Mouse (Mus musculus) B cell, adult 2 months (primary cell): ENCODE measurements around the gene Clip4.

Experiments
- DNase-seq, 2 experiments: peaks; one replicate each; pipeline ENCODE4 v3.0.0; 2022

Clip4 gene

GRCm38 (mm10) chr17:71795521-71796205, 27.4 kb downstream of the Clip4 start:
- DNase-seq = no peak

DNA sequence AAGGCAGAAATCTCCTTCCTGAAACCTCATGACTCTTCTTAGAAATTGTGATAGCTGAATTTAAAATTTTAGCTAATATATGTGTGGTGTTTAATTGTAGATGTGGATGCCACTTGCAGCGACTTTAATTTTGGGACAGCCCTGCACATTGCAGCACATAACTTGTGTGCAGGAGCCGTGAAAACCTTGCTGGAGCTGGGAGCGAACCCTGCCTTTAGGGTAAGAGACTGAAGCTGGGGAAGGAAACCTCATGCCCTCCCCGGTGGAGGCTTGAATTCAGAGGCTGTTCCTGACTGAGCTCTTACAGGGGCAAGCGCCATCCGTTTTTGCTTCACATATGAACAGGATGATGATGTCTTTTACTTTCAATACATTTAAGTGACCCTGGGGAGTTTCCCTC, 35.2 kb downstream of the Clip4 start:
- DNase-seq = no peak

DNA sequence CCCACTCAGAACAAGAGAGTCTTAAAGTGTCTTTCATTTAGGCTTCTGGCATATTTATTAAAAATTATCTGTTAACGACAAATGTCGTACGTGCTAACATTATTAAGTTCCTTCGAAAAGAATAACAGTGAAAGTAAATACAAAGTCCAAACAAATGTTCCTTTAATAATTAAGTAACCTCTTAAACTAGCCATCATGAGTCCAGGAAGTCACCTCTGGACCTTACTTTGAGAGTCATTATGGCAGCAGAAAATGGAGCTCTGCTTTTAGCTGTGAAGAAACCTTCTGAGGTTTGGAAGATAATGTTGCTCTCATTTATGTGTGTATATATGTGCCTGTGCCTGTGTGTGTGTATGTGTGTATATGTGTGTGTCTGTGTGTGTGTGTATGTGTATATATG, 35.6 kb downstream of the Clip4 start:
- no peak for DNase-seq

- DNase-seq = no peak
These were observed 42.8 kb downstream of the Clip4 start for GRCm38 (mm10) chr17:71811070-71811469.

DNA sequence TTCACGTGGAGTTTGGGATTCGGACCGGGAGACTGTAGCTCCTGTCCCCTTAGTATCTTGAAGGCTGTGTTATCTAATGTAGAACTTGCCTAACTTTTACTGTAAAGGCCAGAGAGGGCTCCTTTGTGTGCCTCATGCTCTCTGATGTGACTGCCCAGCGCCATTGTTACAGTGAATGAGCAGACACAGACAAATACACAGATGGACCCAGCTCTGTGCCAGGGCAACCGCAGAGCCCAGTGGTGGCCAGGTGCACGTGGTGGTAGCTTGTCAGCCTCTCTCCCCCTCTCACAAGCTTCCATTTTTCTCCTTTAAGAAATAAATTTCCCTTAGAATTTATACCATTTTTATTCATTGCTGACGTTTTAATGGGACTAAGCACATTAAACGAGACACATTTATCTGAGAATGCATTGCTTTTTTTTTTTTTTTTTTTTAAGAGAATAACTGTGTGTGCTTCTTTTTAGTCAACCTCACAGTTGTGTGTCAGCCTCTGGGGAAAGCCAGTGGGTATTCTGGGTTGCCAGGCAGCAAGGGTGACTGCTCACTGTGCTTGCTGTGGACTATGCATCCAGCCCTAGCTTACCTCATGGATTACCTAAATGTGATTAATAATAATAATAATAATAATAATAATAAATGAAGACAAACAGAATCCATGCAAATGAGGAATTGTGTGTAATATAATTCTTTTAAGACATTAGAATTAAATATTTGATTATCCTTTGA, 48.0 kb downstream of the Clip4 start:
- no peak for DNase-seq

GRCm38 (mm10) chr17:71823622-71824306, 55.5 kb downstream of the Clip4 start:
- no peak for DNase-seq

- DNase-seq = no peak
These were observed 58.3 kb downstream of the Clip4 start for GRCm38 (mm10) chr17:71826603-71827002.

DNA sequence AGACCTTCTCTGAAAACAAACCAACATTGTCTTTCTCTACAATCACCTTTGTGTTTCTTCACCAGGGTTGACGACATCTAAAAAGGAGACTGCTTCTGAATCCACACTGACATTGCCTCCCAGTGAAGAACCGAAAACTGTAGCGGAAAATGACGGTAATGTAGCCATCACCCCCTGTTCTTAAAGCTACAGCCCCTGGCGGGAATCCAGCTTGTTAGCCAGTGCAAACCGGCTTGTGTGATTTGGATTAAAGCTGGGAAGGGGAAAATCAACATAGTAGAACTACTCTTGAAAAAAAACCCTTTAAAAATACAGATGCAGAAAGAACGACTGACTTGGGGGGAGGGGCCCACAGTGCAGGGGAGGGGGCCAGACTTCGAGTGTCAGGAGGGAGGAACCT, 59.4 kb downstream of the Clip4 start:
- DNase-seq = no peak

GRCm38 (mm10) chr17:71828647-71829414, 60.6 kb downstream of the Clip4 start:
- DNase-seq = no peak

DNA sequence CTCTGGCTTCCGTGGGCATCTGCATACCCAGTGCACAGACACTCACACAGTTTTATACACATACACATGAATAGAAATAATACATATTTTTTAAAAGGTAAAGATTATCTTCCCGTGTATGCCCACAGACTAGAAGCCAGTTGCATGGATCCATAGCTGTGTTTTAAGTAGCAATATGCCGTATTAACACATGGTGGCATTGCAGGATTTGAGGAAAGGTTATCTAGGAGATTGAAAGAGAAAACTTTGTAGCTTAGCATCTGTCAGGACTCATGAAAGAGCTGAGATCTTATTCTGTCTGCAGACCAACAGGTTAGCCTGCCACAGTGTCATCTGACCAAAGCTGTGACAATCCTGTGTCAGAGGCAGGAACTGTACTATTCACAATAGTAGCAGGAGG, 63.7 kb downstream of the Clip4 start:
- no peak for DNase-seq

- DNase-seq = no peak
These were observed 93.9 kb downstream of the Clip4 start for GRCm38 (mm10) chr17:71862184-71862583.

DNA sequence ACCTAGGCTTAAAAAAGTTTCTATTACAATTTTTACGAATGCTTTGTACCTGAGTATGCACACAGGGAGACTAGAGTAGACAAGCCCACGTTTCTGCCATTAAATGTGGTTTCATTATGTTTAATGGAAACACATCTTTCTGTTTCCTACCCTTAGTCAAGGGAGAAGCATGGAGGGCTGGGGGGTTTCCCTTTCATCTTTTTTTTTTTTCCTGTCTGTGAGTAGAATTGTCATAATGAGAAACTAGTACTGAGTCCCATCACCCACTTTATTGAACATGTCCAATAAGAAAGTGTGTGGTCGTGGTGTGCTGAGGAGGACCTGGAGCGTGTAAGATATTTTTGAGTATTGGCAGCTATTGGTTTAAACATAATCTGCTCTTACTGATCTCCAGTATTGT, 94.6 kb downstream of the Clip4 start:
- DNase-seq = no peak

- no peak for DNase-seq
These were observed 95.8 kb downstream of the Clip4 start for GRCm38 (mm10) chr17:71864039-71864438.

DNA sequence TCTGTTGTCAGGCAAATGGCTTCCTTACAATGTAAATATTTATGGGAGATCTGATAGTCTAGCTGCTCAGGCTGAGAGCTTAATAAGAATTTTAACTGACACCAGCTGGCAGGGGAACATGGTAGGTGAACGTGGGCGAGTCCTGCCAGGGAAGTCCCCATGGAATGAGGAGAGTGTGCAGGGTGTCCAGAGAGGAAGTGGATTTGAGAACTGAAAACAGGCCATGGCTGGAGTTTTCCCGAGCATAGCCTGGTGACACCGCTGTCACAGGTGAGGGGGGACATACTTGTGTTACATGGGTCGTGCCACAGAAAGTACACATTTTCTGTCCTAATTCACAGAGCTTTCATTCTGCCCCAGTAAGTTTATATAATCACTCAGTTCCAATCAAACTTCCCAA, 97.2 kb downstream of the Clip4 start:
- DNase-seq = no peak

DNA sequence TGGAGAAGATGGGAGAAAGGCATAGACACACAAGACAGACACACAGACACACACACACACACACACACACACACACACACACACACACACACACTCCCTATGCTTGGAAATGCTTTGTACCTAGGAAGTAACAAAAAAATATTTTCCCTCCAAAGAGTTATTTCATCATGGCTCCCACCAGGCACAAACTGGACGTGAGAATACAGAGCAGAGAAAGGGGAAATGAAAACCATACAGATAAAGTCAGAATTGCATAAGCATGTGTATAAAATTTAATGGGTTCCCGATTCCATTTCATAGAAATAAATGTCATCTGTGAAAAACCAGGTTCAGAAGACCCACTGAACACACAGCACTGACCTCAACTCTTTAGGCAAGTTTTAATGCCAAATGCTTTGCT, 99.6 kb downstream of the Clip4 start:
- DNase-seq = no peak

DNA sequence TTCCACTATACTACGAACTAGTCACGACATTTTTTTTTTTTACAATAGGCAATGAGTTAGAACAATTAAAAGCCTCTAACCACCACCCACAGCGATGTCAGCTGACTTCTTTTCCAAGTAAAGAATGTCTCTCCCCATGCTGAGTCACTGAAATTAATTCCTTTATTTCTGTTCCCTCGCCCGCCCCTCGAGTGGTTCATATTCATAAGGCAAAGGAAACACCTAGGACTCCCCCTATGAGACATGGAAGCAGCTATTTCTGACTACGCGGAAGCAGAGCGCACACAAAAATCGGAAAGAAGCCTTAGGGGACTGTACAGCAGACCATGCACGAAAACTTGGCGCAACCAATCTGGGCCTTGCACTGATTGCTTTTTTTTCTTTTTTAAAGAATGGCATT, 100.6 kb downstream of the Clip4 start:
- DNase-seq = no peak

- no peak for DNase-seq
These were observed 101.3 kb downstream of the Clip4 start for GRCm38 (mm10) chr17:71869372-71870231.

DNA sequence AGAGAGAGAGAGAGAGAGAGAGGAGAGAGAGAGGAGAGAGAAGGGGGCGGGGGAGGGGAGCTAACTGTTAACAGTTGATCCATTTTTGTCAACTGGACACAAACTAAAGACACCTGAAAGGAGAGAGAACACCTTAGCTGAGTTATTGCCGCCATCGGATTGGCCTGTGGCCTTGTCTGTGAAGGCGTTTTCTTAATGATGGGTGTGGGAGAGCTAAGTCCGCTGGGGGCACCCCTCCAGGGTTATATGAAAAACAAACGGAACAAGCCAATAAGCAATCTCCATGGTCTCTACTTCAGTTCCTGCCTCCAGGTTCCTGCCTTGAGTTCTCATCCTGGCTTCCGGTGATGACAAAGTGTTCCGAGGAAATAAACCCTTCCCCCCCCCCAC, 102.0 kb downstream of the Clip4 start:
- no peak for DNase-seq

DNA sequence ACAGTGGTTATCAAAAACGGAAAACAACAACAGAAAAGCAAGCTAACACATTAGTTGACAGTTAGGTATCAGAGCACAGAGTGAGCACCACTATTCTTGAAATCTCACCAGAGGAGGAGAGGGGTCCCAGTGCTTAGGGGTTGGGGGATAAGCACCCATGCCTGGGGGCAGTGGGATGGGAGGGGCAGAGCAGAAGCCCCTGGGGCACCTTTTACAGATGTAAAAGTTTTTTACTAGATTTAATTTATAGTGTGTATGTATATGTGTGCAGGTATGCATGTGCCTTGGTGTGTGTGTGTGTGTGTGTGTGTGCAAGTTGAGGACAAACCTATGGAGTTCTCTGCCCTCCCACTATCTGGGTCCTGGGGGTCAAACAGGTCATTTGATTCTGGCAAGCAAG, 102.4 kb downstream of the Clip4 start:
- no peak for DNase-seq

- no peak for DNase-seq
These were observed 103.7 kb downstream of the Clip4 start for GRCm38 (mm10) chr17:71871981-71872380.

DNA sequence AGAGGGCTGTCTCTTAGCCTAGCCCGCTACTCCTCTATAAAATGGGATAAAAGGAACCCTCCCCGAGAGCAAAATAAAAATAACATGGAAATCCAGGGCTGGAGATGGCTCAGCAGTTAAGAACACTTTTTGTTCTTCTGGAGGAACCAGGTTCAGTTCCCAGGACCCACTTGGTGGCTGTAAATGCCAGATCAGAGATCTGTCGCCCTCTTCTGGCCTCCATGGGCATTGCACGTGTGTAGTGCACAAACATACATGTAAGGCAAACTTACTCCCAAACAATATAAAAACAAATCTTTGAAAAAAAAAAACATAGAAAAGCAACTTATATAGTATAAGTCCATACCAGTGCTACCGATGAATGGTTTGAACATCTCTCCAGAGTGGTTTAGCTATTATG, 104.7 kb downstream of the Clip4 start:
- DNase-seq = peak; percentile 56 to 59

DNA sequence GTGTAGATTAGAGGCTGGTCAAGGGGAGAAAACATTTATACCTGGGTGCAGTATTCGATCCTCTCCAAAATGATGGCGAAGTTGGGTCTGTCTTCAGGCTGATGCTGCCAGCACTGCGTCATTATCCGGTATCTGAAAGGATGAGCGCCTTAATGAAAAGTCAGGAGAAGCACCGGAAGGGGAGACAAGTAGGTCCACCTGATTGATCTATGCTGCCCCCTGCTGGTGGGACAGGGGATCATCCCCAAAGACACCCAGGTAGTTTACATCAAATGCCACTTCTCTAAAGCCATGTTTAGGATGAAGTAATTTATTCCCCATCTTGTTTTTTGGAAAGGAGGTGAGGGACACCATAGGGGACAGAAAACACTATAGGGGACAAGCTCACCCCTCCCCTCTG, 105.8 kb downstream of the Clip4 start:
- DNase-seq = peak; percentile 77 to 78
